Mouse (Mus musculus): ENCODE data around the gene Ccrl2.

Gene Ccrl2

DNA sequence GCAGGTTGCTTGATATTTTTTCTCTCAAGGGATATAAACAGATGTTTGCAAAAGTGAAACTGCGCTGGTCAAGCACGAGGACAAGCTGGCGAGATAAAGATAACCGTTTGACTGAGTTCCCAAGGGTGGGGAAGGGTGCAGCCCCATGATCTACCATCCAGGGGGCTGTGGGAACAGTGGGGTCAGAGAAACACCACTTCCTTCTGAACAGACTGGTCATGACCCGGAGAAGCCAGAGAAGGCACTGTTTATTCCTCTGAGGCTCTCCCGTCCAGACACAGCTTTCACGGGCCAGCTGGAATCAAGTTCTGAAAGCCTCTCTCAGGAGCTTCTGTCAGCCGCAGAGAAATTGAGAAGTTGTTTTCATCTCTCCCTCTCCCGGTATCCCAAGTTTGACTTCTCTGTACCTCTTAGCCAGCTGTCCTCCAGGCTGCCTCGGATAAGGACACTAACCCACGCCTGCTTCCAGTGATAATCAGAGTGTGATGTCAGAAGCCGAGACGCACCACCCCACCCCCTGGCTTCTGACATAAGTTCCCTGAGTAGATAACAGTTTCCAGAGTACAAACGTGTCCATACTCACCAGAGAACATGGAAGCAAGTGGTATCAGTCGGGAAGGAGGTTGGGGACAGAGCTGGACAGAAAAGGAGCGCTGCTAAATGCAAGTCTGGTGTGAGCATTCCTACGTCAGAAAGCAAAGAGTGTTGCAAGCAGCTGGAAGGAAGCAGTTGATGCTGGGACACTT lies at the start of gene Ccrl2:
Ccrl2 (minus strand) TSS at position 722 of the 746 bp plus-strand sequence.
- peak; percentile 16 for DNase-seq

DNA sequence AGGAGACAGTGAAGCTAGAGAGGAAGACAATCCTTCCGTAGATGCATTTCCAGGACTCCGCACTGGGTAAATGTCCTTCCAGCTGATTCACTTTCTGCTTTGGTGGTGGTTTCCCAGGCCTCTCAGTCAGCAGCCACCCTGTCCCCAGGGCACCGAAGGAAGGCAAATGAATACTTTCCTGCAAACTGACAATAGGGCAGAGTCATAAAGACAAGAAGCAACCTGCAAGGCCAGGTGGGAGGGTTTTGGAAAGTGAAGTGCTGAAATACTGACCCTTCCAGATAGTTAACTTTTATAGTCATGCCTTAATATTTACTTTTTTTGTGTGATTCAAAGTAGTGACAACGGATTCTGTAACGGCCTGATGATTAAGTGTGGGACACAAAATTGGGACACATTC lies 46.6 kb upstream of the Ccrl2 start:
- no peak for DNase-seq

DNA sequence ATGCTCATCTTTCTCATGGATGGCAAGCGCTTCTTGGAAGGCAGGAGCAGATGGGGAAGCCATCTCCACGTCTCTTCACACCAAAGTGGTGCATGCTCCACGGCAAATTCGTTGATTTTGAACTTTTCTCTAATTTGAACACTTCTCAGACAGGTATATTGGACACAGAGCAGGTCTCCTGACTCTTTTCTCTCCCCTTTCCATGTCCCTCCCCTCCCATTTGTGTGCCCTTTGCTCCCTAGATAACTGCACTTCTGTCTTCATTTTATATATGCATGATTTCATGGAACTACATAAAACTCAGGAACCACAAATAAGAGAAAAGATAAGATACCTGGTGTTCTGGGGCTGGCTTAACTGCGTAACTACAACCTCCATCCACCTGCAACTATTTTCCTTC lies 46.0 kb upstream of the Ccrl2 start:
- DNase-seq: no peak

DNA sequence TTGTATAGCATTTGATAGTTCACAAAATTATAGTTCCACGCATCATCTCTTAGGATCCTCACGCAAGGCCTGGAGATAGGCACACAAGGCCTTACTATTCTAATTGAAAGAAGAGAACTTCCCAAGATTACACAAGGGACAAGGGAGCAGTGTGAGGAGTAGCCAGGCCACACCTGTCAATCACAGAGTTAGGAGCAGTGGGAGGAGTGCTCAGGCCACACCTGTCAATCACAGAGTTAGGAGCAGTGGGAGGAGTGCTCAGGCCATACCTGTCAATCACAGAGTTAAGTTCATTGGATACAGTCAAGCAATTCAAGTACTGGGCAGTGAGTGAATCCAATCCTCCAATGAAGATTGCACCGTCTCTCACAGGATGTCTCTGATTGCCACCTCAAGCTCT lies 43.1 kb upstream of the Ccrl2 start:
- no peak for DNase-seq

- DNase-seq: no peak
These were observed 40.2 kb upstream of the Ccrl2 start for GRCm38 (mm10) chr9:111097543-111097942.

DNA sequence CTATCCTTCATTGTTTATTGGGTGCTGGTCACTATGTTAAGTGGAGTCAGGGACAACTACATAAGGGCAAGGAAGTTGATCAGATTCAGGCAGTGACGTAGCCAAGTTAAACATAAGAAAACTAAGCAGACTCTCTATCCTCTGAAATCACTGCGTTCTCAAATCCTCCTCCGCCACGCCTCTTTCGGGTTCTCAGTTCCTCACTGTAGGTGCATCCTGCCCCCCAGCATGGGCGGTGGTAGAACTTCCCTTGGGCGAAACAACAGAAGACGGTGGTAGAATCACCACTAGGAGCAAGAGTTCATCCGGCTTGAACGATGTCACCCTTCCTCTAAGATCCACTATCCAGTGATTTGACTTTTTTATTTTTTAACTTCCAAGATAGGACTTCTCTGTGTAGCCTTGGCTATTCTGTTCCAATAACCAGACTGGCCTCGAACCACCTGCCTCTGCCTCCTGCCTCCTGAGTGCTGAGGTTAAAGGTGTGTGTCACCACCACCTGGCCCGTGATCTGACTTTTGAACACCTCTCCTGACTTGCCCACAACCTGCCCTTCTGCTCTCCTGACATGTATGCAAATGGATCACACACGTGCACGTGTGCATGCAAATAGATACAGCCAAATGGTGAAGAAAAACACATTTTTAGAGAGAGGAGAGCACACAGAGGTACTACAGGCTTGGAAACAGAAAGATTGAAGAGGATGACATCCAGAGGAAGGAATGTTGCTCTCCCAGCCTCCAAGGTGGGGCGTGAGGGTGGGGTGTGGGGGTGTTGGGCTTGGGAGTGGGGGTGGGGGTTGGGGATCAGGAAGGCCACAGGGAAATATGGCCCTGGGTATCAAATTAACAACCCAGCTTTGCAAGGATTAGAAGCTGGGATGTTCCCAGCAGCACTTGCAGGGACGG lies 39.4 kb upstream of the Ccrl2 start:
- no peak for DNase-seq

DNA sequence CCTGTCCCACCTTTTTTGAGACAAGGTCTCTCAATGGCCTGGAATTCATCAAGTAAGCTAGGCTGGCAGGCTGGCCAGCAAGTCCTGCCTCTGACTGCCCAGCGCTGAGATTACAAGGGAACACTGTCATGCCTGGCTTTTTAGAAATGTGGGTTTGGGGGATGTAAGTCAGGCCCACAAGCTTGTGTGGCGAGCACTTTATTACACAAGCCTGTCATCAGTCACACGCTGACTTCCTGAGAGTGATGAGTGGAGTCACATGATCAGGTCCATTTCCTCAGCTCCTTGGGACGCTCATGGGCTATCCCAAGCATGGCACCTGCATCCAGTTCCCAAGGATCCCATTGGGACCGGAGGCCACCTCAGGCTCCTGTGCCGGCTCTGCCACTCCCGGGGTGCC lies 38.4 kb upstream of the Ccrl2 start:
- no peak for DNase-seq

- no peak for DNase-seq
These were observed 37.3 kb upstream of the Ccrl2 start for GRCm38 (mm10) chr9:111094626-111095025.

DNA sequence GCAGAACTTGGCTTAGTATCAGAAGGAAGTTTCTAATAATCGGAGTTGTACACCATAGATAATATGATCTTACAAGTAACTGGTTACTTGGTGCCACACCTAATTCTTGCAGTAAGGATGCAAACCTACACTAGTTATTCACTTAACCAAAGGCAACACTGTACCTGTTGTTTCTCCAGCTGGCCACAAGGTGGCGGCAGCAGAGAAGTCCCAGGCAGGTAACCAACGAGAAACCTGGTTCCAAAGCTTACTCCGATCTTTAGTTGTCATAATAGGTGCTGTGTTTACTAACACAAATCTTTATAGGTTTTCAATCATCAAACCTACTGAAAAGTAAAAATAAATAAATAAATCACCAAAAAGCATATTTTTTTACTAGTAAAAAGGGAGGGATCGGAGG lies 35.8 kb upstream of the Ccrl2 start:
- DNase-seq: peak; percentile 77

GRCm38 (mm10) chr9:111092657-111093056 lies 35.3 kb upstream of the Ccrl2 start:
- no peak for DNase-seq

- no peak for DNase-seq
These were observed 31.6 kb upstream of the Ccrl2 start for GRCm38 (mm10) chr9:111088886-111089285.

DNA sequence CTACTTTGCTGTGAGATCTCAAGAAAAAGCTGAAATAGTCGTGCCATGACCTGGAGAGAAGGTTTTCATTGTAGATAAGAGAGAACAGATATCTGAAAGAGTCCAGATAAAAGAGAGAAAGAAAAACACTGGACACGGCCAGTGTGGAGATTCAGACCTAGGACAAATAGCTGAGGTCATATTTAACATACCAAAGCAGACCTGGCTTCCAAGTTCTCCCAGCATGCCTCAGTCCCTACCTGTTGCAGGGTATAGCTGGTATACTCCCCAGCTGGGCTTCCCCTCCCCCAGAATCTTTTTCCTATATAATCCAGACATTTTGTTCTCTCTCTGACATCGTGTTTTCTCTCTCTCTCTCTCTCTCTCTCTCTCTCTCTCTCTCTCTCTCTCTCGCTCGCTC lies 30.6 kb upstream of the Ccrl2 start:
- no peak for DNase-seq

GRCm38 (mm10) chr9:111086995-111087606 lies 29.8 kb upstream of the Ccrl2 start:
- DNase-seq: no peak

GRCm38 (mm10) chr9:111086137-111086536 lies 28.8 kb upstream of the Ccrl2 start:
- no peak for DNase-seq

DNA sequence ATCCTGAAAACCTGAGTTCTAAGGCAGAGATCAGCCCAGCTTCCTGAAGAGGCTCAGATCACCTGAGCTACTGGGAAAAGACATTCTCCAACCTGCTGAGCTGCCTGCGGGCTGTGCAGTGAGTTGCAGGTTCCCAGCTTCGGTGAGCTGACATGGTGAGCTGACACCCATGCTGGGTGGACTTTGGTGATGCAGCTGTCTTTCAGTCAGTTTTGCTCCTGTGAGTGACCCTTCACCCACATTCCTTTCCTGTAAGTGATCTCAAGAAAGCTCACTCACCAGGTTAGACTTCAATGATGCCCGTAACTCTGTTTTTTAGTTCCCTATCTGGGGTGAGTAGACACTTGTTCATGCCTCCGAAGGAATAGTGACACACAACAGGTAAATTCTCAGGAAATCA lies 28.0 kb upstream of the Ccrl2 start:
- no peak for DNase-seq

- DNase-seq: no peak
These were observed 24.4 kb upstream of the Ccrl2 start for GRCm38 (mm10) chr9:111081765-111082164.

DNA sequence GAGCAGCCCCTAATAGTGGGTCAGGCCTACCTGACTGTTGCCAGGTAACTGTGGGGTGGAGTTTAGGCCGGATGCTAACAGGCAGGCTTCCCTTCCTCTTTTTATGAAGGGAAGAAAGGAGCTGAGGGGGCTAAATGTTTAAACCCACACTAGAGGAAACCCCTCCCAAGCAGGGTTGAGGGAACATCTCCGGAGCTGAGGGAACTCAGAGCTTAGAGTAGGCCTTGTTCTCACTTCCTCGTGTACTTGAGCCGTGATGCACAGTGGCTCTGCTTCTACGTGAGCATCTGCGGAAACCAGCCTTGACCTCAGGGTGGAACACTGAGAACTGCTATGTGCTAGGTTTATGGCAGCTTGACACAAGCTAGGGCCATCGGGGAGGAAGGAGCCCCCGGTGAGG lies 23.5 kb upstream of the Ccrl2 start:
- no peak for DNase-seq

DNA sequence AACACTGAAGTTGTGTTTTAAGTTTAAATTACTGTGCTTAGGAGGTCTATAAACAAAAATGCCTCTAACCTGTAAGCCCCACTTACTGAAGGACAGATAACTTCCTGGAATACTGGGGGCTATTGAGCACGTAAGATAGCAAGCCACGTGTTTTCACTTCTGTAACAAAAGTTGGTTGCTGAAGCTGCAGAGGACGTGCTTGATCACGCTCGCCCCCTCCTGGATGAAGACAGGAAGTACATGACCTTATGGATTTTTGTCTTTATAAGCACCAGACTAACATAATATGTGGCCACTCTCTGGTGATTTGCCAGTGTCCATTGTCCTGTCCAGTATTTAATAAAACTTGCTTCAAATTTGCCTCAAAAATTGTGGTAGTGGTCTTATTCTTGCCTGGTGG lies 20.4 kb upstream of the Ccrl2 start:
- DNase-seq: peak; percentile 52

DNA sequence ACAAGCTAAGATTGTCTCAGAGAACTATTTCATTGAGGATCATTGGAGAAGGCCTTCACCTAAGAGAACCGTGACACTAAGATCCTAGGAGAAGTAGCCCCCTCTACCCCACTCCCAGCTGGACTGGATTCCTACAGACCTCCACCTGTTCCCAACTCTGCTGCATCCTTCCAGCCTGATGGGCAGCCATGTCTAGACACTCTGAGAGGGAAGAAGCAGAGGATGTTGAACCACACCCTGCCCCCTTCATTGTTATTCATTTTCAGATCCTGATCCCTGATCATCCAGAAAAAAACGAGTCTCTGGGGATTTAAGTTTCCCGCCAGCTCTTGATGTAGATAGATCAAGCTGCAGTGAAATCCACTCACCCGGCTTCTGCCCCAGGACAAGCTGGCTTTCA lies 15.7 kb upstream of the Ccrl2 start:
- no peak for DNase-seq

DNA sequence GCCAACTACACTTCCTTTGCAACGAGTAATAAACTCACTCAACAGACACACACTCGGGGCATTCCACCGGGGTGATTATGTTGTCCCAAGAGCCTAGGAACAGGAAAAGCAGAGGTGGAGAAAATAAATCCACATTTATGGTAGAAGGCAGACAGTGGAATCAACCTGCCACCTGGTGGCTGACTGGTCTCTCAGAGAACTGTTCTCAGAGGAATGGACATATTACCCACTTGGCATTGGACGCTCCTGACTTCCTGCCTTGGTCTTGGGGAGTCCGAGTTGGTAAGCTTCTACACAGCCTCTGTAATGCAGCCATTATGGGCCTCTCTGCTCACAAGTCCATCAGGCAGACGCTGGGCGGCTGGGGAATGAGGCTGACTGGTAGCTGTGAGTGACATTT lies 14.9 kb upstream of the Ccrl2 start:
- DNase-seq: peak; percentile 25

GRCm38 (mm10) chr9:111070546-111070961 lies 13.2 kb upstream of the Ccrl2 start:
- peak; percentile 82 for DNase-seq

DNA sequence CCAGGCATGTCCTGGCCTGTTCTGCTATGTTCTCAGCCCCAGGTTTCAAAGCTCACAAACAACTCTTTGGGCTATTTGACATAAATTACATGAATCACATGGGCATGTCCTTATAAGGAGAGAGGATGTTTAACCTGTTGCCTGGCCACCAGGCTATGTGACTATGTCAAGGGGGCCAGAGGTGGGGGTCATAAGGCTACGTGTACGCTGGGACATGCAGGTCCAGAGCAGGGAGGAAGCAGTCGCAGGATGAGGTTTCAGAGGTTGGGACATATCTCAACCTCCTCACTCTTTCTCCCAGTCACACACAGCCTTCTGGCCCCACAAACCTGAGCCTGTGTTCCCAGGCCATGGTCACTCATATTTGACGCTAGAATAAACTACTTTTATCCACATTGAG lies 9.7 kb upstream of the Ccrl2 start:
- no peak for DNase-seq

GRCm38 (mm10) chr9:111062840-111063239 lies 5.5 kb upstream of the Ccrl2 start:
- DNase-seq: no peak
